Mouse (Mus musculus): ENCODE measurements around the gene Aqp1. TPM values are rescaled to one million over a fixed set of nuclear protein-coding genes. Genes with fewer than 3 reads are reported as not detected.

Gene Aqp1
- polyA plus RNA-seq, 1 experiment from 2014 or later: 6.5 TPM

GRCm38 (mm10) chr6:55313893-55314292 lies 22.3 kb upstream of the Aqp1 start:
- Histone ChIP-seq H3K4me2 (replicated peaks) (no peak overlapping the region), H3K36me3 (replicated peaks; ENCODE audit: control insufficient read depth, insufficient read depth) (no peaks in the 10 kb centered on the region), H3K9ac (no peak overlapping the region), H3K9me3 (ENCODE audit: control insufficient read depth, low read length) (no peaks in the 10 kb centered on the region), H3K4me1 (replicated peaks; ENCODE audit: control insufficient read depth, insufficient read depth, low read length) (no peaks in the 10 kb centered on the region), H3K4me3 (replicated peaks; ENCODE audit: low read length) (no peak overlapping the region), H3K27me3 (ENCODE audit: control insufficient read depth, insufficient read depth, low read length) (no peaks in the 10 kb centered on the region), H3K27ac (no peak overlapping the region)
- WGBS: 97% methylated on average over 4 of the region's 4 CpGs
- ATAC-seq (ENCODE audit: low FRiP score) (no peak), DNase-seq (ENCODE audit: low spot score) (no peak)

DNA sequence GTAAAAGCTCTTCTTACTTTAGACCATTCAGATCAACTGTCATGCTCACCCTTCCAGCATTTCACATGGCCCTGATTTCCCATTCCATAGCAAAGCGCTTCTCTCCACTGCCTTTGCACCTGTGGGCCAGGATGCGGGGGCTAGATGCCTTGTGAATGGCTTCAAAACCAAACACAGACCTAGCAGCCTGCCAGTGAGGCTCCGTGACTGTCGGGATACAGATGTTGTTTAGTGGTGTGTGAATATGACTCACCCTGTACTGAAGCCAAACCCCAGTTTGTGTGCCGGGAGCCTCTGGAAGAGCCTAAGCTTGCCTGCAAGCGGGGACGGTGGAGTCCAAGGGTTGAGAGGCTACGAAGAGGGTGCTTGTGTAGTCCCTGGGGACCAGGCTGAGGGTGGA lies 21.6 kb upstream of the Aqp1 start:
- ATAC-seq (ENCODE audit: low FRiP score): no peak
- Histone ChIP-seq H3K9ac (no peak overlapping the region), H3K9me3 (ENCODE audit: control insufficient read depth, low read length) (no peaks in the 10 kb centered on the region), H3K27me3 (ENCODE audit: control insufficient read depth, insufficient read depth, low read length) (no peaks in the 10 kb centered on the region), H3K4me3 (replicated peaks; ENCODE audit: low read length) (no peak overlapping the region), H3K27ac (no peak overlapping the region), H3K4me1 (replicated peaks; ENCODE audit: control insufficient read depth, insufficient read depth, low read length) (no peaks in the 10 kb centered on the region), H3K36me3 (replicated peaks; ENCODE audit: control insufficient read depth, insufficient read depth) (no peaks in the 10 kb centered on the region), H3K4me2 (replicated peaks) (no peak overlapping the region)
- WGBS: 90% methylated on average over 8 of the region's 8 CpGs
- no peak for DNase-seq (ENCODE audit: low spot score)

GRCm38 (mm10) chr6:55318597-55318996 lies 17.6 kb upstream of the Aqp1 start:
- Histone ChIP-seq H3K9ac (no peak overlapping the region), H3K4me3 (replicated peaks; ENCODE audit: low read length) (no peak overlapping the region), H3K9me3 (ENCODE audit: control insufficient read depth, low read length) (no peaks in the 10 kb centered on the region), H3K4me2 (replicated peaks) (no peak overlapping the region), H3K27ac (no peak overlapping the region), H3K4me1 (replicated peaks; ENCODE audit: control insufficient read depth, insufficient read depth, low read length) (no peaks in the 10 kb centered on the region), H3K27me3 (ENCODE audit: control insufficient read depth, insufficient read depth, low read length) (no peaks in the 10 kb centered on the region), H3K36me3 (replicated peaks; ENCODE audit: control insufficient read depth, insufficient read depth) (no peaks in the 10 kb centered on the region)
- ATAC-seq (ENCODE audit: low FRiP score) (no peak), DNase-seq (ENCODE audit: low spot score) (no peak)
- WGBS: 91% methylated on average over 3 of the region's 3 CpGs

DNA sequence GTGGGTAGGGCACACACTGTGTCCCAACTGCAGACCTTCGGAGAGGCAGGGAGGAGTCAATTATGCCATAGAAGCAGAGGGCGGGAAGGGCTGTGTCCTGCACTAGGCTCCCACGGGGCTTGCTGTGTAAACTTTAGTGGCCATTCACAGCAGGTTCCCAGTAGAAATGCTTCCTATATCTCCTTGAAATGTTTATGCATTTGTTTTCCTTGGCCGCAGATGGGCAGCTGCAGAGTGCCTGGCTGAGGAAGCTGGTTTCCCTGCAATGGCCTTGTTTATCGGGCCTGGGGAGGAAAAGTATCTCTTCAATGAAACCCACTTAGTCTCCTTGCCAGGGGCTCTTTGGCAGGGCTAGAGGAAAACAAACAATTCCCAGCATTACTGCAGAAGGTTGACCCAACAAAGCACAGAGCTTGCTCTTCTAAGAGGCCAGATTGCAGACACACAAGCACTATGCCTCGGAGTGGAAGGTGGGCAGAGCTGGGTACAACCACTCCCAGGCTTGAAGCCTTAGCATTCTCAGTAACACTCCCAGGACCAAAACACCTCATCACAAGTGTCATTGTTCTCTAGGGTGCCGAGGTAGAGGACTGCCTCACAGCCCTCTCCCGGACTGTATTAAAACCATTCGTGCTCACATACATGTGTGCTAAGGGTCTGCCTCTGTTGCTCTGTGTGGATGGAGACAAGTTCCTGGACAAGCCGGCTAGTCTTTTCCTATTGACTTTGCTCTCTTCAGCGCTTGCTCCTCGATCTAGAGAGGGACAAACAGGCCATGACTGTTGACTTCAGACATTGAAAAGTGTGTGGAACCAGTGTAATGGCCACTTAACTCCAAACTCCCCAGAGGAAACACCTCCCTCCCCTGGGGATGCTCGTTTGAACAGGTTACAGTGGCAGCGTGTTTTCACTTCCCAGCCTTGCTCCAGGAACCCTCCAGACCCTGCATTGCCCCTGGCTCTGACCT lies 16.4 kb upstream of the Aqp1 start:
- DNase-seq (ENCODE audit: low spot score): peak; percentile 34

DNA sequence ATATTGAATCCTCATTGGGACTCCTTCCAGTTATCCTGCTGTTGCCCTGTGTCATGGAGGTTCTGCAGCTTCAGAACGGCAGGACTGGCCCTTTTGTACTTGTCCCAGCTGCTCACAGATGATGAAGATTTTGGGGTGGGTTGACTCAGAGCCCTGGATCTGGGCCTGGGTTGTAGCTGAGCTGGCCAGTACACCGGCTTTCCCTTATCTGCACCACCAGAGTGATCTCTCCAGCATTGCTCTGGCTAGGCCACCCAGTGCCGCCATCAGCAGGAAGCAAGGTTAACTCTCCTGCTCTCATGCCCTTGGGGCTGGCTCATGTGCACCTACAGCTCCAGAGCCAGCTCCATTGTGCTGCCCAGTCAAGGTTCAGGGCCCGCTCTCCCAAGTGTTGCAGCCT lies 15.3 kb upstream of the Aqp1 start:
- Histone ChIP-seq H3K36me3 (replicated peaks; ENCODE audit: control insufficient read depth, insufficient read depth) (no peaks in the 10 kb centered on the region), H3K9ac (no peak overlapping the region), H3K9me3 (ENCODE audit: control insufficient read depth, low read length) (no peaks in the 10 kb centered on the region), H3K27ac (no peak overlapping the region), H3K27me3 (ENCODE audit: control insufficient read depth, insufficient read depth, low read length) (no peaks in the 10 kb centered on the region), H3K4me1 (replicated peaks; ENCODE audit: control insufficient read depth, insufficient read depth, low read length) (no peaks in the 10 kb centered on the region), H3K4me2 (replicated peaks) (no peak overlapping the region), H3K4me3 (replicated peaks; ENCODE audit: low read length) (no peak overlapping the region)
- DNase-seq (ENCODE audit: low spot score) (no peak), ATAC-seq (ENCODE audit: low FRiP score) (no peak)
- 87% methylated on average over 4 of the region's 4 CpGs for WGBS

More for the DNA sequence above, 16.4 kb upstream of the Aqp1 start:
- Histone ChIP-seq H3K27ac (no peak overlapping the region), H3K9ac (no peak overlapping the region), H3K4me3 (replicated peaks; ENCODE audit: low read length) (no peak overlapping the region), H3K4me2 (replicated peaks) (no peak overlapping the region), H3K36me3 (replicated peaks; ENCODE audit: control insufficient read depth, insufficient read depth) (no peaks in the 10 kb centered on the region), H3K27me3 (ENCODE audit: control insufficient read depth, insufficient read depth, low read length) (no peaks in the 10 kb centered on the region), H3K4me1 (replicated peaks; ENCODE audit: control insufficient read depth, insufficient read depth, low read length) (no peaks in the 10 kb centered on the region), H3K9me3 (ENCODE audit: control insufficient read depth, low read length) (no peaks in the 10 kb centered on the region)
- WGBS: 73% methylated on average over 14 of the region's 14 CpGs
- ATAC-seq (ENCODE audit: low FRiP score): no peak

DNA sequence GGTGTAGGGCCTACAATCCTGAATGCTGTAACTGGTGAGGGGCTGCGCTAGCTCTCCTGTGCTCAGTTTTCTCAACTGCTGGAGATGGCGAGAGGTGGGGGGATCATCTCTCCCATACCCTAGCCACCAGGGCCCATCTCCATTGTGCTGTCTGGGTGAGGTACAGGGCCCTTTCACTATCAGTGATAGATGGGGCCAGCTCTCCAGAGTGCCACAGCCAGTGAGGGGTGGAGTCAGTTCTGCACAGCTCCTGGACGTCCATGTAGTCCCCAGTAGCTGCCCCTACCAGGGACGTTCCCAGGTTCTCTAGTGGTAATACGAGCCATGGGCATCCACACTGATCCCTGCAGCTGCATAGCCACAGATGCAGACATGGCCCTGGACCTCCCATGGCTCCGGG lies 14.7 kb upstream of the Aqp1 start:
- no peaks in the 10 kb centered on the region for H3K36me3 ChIP-seq (replicated peaks; ENCODE audit: control insufficient read depth, insufficient read depth)
- H3K9ac ChIP-seq: no peak overlapping the region
- no peaks in the 10 kb centered on the region for H3K27me3 ChIP-seq (ENCODE audit: control insufficient read depth, insufficient read depth, low read length)
- WGBS: 74% methylated on average over 6 of the region's 6 CpGs
- H3K4me2 ChIP-seq (replicated peaks): no peak overlapping the region
- DNase-seq (ENCODE audit: low spot score) (no peak), ATAC-seq (ENCODE audit: low FRiP score) (no peak)
- no peaks in the 10 kb centered on the region for H3K4me1 ChIP-seq (replicated peaks; ENCODE audit: control insufficient read depth, insufficient read depth, low read length)
- H3K4me3 ChIP-seq (replicated peaks; ENCODE audit: low read length): no peak overlapping the region
- no peaks in the 10 kb centered on the region for H3K9me3 ChIP-seq (ENCODE audit: control insufficient read depth, low read length)
- no peak overlapping the region for H3K27ac ChIP-seq

GRCm38 (mm10) chr6:55322980-55323379 lies 13.3 kb upstream of the Aqp1 start:
- DNase-seq (ENCODE audit: low spot score): no peak
- Histone ChIP-seq H3K9me3 (ENCODE audit: control insufficient read depth, low read length) (no peaks in the 10 kb centered on the region), H3K4me3 (replicated peaks; ENCODE audit: low read length) (no peak overlapping the region), H3K36me3 (replicated peaks; ENCODE audit: control insufficient read depth, insufficient read depth) (no peaks in the 10 kb centered on the region), H3K9ac (no peak overlapping the region), H3K27me3 (ENCODE audit: control insufficient read depth, insufficient read depth, low read length) (no peaks in the 10 kb centered on the region), H3K27ac (no peak overlapping the region), H3K4me2 (replicated peaks) (no peak overlapping the region), H3K4me1 (replicated peaks; ENCODE audit: control insufficient read depth, insufficient read depth, low read length) (no peaks in the 10 kb centered on the region)
- no peak for ATAC-seq (ENCODE audit: low FRiP score)
- 86% methylated on average over 2 of the region's 2 CpGs for WGBS

DNA sequence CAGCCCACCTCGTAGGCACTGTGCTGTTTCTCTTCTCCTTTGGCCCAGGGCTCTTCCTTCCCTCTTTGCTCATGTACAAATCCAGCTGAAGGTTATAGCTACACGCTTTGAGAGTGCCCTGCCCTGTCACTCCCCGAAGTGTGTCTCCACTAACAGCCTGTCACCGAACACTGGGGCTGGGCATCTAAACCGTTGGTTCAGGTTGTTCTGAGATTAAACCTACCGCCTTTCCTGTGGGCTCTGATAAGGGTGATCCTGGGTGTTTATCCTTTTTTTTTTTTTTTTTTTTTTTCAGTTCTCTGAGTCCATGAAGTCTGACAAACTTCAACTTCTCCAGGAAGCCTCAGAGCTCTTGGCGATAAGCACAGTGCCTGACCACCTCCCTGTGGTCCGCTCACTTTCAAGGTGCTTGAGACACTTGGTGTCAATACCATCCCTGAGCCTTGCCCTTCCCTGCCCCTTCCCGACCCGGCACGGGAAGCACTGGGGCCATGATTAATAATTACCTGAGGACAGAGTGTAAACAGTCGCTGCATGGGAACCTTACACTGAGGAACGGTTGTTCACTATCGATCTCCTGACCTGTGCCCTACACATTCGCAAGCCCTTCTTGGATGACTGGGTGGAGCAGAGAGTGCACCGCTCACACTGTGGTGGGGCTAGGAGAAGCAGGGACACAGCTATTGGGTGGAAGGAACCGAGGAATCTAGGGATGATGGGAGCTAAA lies 12.2 kb upstream of the Aqp1 start:
- no peaks in the 10 kb centered on the region for H3K4me1 ChIP-seq (replicated peaks; ENCODE audit: control insufficient read depth, insufficient read depth, low read length)
- no peaks in the 10 kb centered on the region for H3K36me3 ChIP-seq (replicated peaks; ENCODE audit: control insufficient read depth, insufficient read depth)
- H3K4me2 ChIP-seq (replicated peaks): no peak overlapping the region
- no peak overlapping the region for H3K27ac ChIP-seq
- ATAC-seq (ENCODE audit: low FRiP score): no peak
- no peaks in the 10 kb centered on the region for H3K9me3 ChIP-seq (ENCODE audit: control insufficient read depth, low read length)
- H3K9ac ChIP-seq: no peak overlapping the region
- H3K4me3 ChIP-seq (replicated peaks; ENCODE audit: low read length): no peak overlapping the region
- no peak for DNase-seq (ENCODE audit: low spot score)
- no peaks in the 10 kb centered on the region for H3K27me3 ChIP-seq (ENCODE audit: control insufficient read depth, insufficient read depth, low read length)
- whole genome bisulfite sequencing: 90% methylated on average over 17 of the region's 17 CpGs

- H3K4me3 ChIP-seq (replicated peaks; ENCODE audit: low read length): no peak overlapping the region
- no peak for ATAC-seq (ENCODE audit: low FRiP score)
- H3K4me2 ChIP-seq (replicated peaks): no peak overlapping the region
- no peak overlapping the region for H3K27ac ChIP-seq
- H3K9me3 ChIP-seq (ENCODE audit: control insufficient read depth, low read length): no peaks in the 10 kb centered on the region
- WGBS: 77% methylated on average over 1 of the region's 1 CpGs
- no peak overlapping the region for H3K9ac ChIP-seq
- DNase-seq (ENCODE audit: low spot score): no peak
- H3K4me1 ChIP-seq (replicated peaks; ENCODE audit: control insufficient read depth, insufficient read depth, low read length): no peaks in the 10 kb centered on the region
- no peaks in the 10 kb centered on the region for H3K27me3 ChIP-seq (ENCODE audit: control insufficient read depth, insufficient read depth, low read length)
- no peaks in the 10 kb centered on the region for H3K36me3 ChIP-seq (replicated peaks; ENCODE audit: control insufficient read depth, insufficient read depth)
These were observed 11.4 kb upstream of the Aqp1 start for GRCm38 (mm10) chr6:55324785-55325184.
